Mouse (Mus musculus): ENCODE data around the gene Spred1. TPM values are rescaled to one million over a fixed set of nuclear protein-coding genes. Genes with fewer than 3 reads are reported as not detected.

The Spred1 gene
- polyA plus RNA-seq, 1 experiment from 2014 or later, result 15.3 TPM

DNA sequence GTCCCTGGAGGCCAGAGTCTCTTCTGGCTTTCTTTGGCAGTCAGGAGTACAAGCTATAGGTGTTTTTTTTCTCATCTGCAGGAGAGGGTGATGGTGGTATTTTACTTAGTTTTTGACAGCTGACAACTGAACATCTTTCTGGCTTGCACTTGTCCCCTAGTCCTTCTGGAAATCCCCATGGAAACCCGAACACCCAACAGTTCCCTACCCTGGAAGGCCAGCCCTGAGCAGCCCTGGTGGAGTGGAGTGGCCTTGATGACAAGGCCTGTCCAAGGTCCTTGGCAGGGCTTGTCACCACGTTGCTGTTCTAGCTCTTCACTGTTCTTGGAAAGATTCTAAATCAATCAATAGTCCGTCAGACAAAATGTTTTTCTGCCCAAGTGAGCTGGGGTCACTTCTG is 83.4 kb downstream of the Spred1 start:
- Histone ChIP-seq H3K9ac (ENCODE audit: low read length) (no peak overlapping the region), H3K4me1 (replicated peaks; ENCODE audit: control insufficient read depth, insufficient read depth, low read length) (peaks cover 9% of the 10 kb centered on the region; the same call in 1 of the 2 replicates), H3K4me3 (ENCODE audit: low read depth, low read length) (no peak overlapping the region), H3K9me3 (ENCODE audit: control insufficient read depth, low read length) (no peaks in the 10 kb centered on the region), H3K36me3 (ENCODE audit: control insufficient read depth, insufficient read depth, low read length) (no peaks in the 10 kb centered on the region), H3K27me3 (replicated peaks; ENCODE audit: control insufficient read depth, insufficient read depth, low read length) (no peaks in the 10 kb centered on the region), H3K4me2 (ENCODE audit: low read length) (no peak overlapping the region), H3K27ac (ENCODE audit: low read depth) (no peak overlapping the region)
- 65% methylated on average over 3 of the region's 3 CpGs for WGBS
- DNase-seq (ENCODE audit: low spot score), result no peak
- ATAC-seq (replicated peaks; ENCODE audit: low FRiP score, low TSS enrichment, low read depth), result no peak

DNA sequence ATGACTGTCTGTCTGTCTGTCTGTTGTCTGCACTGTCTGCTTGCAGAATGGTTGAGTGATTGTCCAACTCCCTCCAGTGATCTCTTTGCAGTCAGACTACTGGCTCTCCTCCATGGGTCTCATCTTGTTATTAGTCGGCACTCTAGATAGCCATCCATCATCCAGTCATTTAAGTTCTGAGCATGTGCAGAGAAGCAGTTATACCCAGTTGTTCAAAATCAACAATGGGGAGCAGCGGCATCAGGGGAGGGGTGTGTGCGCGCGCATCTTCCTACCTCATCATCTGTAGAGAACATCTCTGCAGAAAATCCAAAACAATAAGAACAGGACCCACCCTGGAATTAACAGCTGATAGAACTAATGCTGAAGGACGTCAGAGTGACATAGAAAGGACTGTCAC is 83.9 kb downstream of the Spred1 start:
- 89% methylated on average over 6 of the region's 6 CpGs for WGBS
- DNase-seq (ENCODE audit: low spot score) (no peak), ATAC-seq (replicated peaks; ENCODE audit: low FRiP score, low TSS enrichment, low read depth) (no peak)
- Histone ChIP-seq H3K4me3 (ENCODE audit: low read depth, low read length) (no peak overlapping the region), H3K4me1 (replicated peaks; ENCODE audit: control insufficient read depth, insufficient read depth, low read length) (peaks cover 4% of the 10 kb centered on the region), H3K9me3 (ENCODE audit: control insufficient read depth, low read length) (no peaks in the 10 kb centered on the region), H3K27ac (ENCODE audit: low read depth) (no peak overlapping the region), H3K9ac (ENCODE audit: low read length) (no peak overlapping the region), H3K27me3 (replicated peaks; ENCODE audit: control insufficient read depth, insufficient read depth, low read length) (no peaks in the 10 kb centered on the region), H3K4me2 (ENCODE audit: low read length) (no peak overlapping the region), H3K36me3 (ENCODE audit: control insufficient read depth, insufficient read depth, low read length) (no peaks in the 10 kb centered on the region)

DNA sequence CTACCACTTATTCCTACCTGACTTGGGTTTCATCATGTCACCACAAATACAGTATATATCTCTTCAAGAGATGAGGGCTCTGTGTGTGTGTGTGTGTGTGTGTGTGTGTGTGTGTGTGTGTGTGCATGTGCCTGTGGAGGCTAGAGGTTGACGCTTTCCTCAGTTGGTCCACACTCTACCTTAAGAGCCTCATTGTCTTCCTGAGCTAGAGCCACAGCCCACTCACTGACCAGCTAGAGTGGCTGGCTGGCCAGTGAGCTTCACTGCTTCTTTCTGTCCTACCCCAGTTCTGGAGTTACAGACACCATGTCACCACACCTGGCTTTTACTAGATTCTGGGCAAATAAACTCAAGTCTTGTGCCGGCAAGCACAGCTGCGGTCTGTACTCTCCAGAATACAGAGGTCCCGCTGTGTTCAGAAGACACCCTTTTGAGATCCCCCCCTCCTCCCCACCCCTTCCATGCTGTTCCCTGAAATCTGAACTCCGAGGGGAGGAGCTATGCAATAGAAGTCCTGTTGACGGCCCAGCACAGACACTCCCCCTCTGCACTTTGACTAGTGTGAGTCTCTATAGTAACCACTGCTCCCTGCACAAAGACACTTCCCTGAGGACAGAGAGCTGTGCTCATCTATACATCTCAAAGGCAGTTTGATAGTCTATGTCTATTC is 89.4 kb downstream of the Spred1 start:
- 6% methylated on average over 6 of the region's 6 CpGs for WGBS
- H3K36me3 ChIP-seq (ENCODE audit: control insufficient read depth, insufficient read depth, low read length), result no peaks in the 10 kb centered on the region
- peaks cover 4% of the 10 kb centered on the region; the same call in 1 of the 2 replicates for H3K4me1 ChIP-seq (replicated peaks; ENCODE audit: control insufficient read depth, insufficient read depth, low read length)
- no peaks in the 10 kb centered on the region for H3K9me3 ChIP-seq (ENCODE audit: control insufficient read depth, low read length)
- H3K4me2 ChIP-seq (ENCODE audit: low read length), result peak overlapping the region; percentile 42
- ATAC-seq (replicated peaks; ENCODE audit: low FRiP score, low TSS enrichment, low read depth), result peak; percentile 97
- DNase-seq (ENCODE audit: low spot score), result peak; percentile 74
- H3K9ac ChIP-seq (ENCODE audit: low read length), result no peak overlapping the region
- H3K4me3 ChIP-seq (ENCODE audit: low read depth, low read length), result no peak overlapping the region
- peak overlapping the region; percentile 54; the same call in 1 of the 2 replicates for H3K27ac ChIP-seq (ENCODE audit: low read depth)
- no peaks in the 10 kb centered on the region for H3K27me3 ChIP-seq (replicated peaks; ENCODE audit: control insufficient read depth, insufficient read depth, low read length)

DNA sequence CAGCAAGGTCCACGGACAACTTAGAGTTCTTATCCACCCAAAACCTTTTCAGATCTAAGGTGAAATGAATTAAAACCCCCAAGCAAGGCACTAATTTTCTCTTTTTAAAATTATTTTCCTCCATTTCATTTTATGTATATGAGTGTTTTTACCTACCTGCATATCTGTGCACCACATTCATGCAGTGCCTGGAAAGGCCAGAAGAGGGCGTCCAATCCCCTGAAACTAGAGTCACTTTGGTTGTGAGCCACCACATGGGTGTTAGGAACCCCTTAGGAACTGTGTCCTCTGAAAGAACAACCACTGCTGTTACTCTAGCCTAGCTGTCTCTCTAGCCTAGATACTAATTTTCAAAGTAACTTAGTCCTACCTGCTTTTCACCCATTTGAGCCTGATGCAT is 95.0 kb downstream of the Spred1 start:
- 60% methylated on average over 2 of the region's 2 CpGs for WGBS
- no peak overlapping the region for H3K9ac ChIP-seq (ENCODE audit: low read length)
- no peaks in the 10 kb centered on the region for H3K27me3 ChIP-seq (replicated peaks; ENCODE audit: control insufficient read depth, insufficient read depth, low read length)
- no peak overlapping the region for H3K4me3 ChIP-seq (ENCODE audit: low read depth, low read length)
- ATAC-seq (replicated peaks; ENCODE audit: low FRiP score, low TSS enrichment, low read depth) (no peak), DNase-seq (ENCODE audit: low spot score) (no peak)
- no peak overlapping the region for H3K4me2 ChIP-seq (ENCODE audit: low read length)
- no peaks in the 10 kb centered on the region for H3K36me3 ChIP-seq (ENCODE audit: control insufficient read depth, insufficient read depth, low read length)
- H3K4me1 ChIP-seq (replicated peaks; ENCODE audit: control insufficient read depth, insufficient read depth, low read length), result no peaks in the 10 kb centered on the region
- no peaks in the 10 kb centered on the region for H3K9me3 ChIP-seq (ENCODE audit: control insufficient read depth, low read length)
- H3K27ac ChIP-seq (ENCODE audit: low read depth), result no peak overlapping the region

DNA sequence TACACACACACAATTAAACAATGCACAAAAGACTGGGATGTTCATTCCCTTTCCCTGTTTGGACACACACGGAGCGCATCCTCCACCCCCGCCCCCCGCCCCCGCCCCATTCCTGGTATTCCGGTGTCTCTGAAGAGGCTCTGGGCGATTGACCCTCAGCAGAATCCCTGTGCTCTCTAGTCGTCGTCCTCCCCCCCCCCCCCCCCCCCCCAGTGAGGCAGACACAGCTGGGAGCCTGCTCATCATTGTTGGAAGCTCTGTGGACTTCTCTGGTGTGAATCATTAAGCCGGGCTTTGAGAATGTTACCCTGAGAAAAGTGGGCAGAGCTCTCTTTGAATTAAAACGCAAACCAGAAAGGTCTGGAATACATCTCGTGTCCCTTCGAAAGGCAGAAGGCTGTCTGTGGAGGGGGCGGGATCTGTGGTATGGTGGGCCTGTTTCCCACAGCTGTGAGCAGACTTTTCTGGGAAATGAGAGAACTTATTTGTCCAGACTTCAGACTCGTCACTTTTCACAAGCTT is 96.6 kb downstream of the Spred1 start:
- H3K36me3 ChIP-seq (ENCODE audit: control insufficient read depth, insufficient read depth, low read length), result no peaks in the 10 kb centered on the region
- no peaks in the 10 kb centered on the region for H3K27me3 ChIP-seq (replicated peaks; ENCODE audit: control insufficient read depth, insufficient read depth, low read length)
- peak overlapping the region; percentile 80 for H3K27ac ChIP-seq (ENCODE audit: low read depth)
- H3K4me2 ChIP-seq (ENCODE audit: low read length), result peak overlapping the region; percentile 26
- H3K4me3 ChIP-seq (ENCODE audit: low read depth, low read length), result no peak overlapping the region
- 7% methylated on average over 13 of the region's 15 CpGs for WGBS
- H3K9ac ChIP-seq (ENCODE audit: low read length), result no peak overlapping the region
- ATAC-seq (replicated peaks; ENCODE audit: low FRiP score, low TSS enrichment, low read depth) (peak; percentile 70), DNase-seq (ENCODE audit: low spot score) (peak; percentile 68)
- H3K4me1 ChIP-seq (replicated peaks; ENCODE audit: control insufficient read depth, insufficient read depth, low read length), result 0 out of 2 replicates have a peak, but pooled peaks cover 4% of the 10 kb centered on the region
- no peaks in the 10 kb centered on the region for H3K9me3 ChIP-seq (ENCODE audit: control insufficient read depth, low read length)

DNA sequence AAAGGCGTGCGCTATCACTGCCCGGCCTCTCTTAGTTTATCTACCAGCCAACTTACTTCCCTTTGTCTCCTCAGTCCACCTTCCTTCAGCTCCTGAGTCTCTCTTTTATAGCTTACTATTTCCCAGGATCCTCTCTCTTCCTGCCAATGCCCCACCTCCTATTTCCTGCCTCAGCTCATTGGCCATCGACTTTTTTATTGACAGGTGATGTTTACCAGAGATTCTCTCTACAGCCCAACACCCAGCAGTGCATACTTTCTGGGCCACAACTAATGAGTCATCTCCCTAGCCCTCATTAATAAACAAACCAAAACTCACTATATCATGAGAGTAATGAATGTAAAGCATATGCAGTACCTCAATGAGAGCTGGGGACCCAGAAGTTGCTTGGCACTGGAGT is 98.4 kb downstream of the Spred1 start:
- DNase-seq (ENCODE audit: low spot score), result no peak
- Histone ChIP-seq H3K4me1 (replicated peaks; ENCODE audit: control insufficient read depth, insufficient read depth, low read length) (0 out of 2 replicates have a peak, but pooled peaks cover 5% of the 10 kb centered on the region), H3K4me2 (ENCODE audit: low read length) (no peak overlapping the region), H3K9me3 (ENCODE audit: control insufficient read depth, low read length) (no peaks in the 10 kb centered on the region), H3K27me3 (replicated peaks; ENCODE audit: control insufficient read depth, insufficient read depth, low read length) (no peaks in the 10 kb centered on the region), H3K4me3 (ENCODE audit: low read depth, low read length) (no peak overlapping the region), H3K27ac (ENCODE audit: low read depth) (no peak overlapping the region), H3K9ac (ENCODE audit: low read length) (no peak overlapping the region), H3K36me3 (ENCODE audit: control insufficient read depth, insufficient read depth, low read length) (no peaks in the 10 kb centered on the region)
- 89% methylated on average over 4 of the region's 4 CpGs for WGBS
- no peak for ATAC-seq (replicated peaks; ENCODE audit: low FRiP score, low TSS enrichment, low read depth)

DNA sequence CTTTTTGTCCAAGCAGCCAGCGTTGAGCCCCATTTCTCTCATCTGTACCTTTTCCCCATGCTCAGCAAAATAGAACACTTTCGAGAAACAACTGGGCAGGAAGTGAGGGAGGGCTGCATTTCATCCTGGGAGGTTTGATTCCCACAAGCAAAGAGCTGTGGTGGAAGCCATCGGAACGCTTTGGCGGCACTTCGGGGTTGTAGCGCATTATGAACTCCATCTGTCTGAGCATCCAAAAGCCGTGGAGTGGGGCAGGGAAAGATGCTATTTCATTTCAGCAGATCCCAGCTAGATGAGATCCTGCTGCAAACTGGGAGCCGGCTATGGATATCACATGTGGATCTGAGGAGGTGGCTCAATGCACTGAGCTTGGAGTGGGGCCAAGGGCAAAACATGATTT is 101.5 kb downstream of the Spred1 start:
- H3K27me3 ChIP-seq (replicated peaks; ENCODE audit: control insufficient read depth, insufficient read depth, low read length), result no peaks in the 10 kb centered on the region
- no peaks in the 10 kb centered on the region for H3K9me3 ChIP-seq (ENCODE audit: control insufficient read depth, low read length)
- 64% methylated on average over 9 of the region's 9 CpGs for WGBS
- no peak overlapping the region; the same call in 1 of the 2 replicates for H3K27ac ChIP-seq (ENCODE audit: low read depth)
- no peak overlapping the region for H3K4me2 ChIP-seq (ENCODE audit: low read length)
- H3K9ac ChIP-seq (ENCODE audit: low read length), result no peak overlapping the region
- ATAC-seq (replicated peaks; ENCODE audit: low FRiP score, low TSS enrichment, low read depth) (no peak), DNase-seq (ENCODE audit: low spot score) (no peak)
- H3K4me1 ChIP-seq (replicated peaks; ENCODE audit: control insufficient read depth, insufficient read depth, low read length), result 0 out of 2 replicates have a peak, but pooled peaks cover 5% of the 10 kb centered on the region
- no peak overlapping the region for H3K4me3 ChIP-seq (ENCODE audit: low read depth, low read length)
- H3K36me3 ChIP-seq (ENCODE audit: control insufficient read depth, insufficient read depth, low read length), result no peaks in the 10 kb centered on the region

DNA sequence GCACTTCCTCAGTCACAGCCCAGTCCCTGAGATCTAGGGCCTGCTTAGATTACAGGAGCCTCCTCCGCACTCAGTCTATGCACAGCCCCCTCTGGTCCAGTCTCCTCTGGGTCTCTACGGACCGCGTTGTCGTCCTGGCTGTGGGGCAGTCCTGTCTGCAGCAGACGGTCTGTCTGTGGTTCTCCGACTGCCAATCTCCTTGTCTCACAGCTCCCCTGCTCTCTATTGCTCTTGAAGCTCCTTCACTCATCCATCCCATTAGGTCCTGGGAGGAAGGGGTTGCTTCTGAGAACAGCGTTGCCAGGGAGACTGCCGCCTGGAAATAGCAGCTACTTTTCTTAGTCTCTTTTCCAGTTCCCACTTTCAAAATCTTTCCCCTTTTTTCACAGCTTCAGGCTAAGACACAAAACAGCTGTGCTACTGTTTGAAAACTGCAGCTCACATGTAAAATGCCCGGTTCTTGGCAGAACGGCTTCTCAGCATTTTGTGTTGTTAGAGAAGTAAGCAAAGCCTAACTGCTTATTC is 107.5 kb downstream of the Spred1 start:
- WGBS, result 41% methylated on average over 11 of the region's 11 CpGs
- Histone ChIP-seq H3K27me3 (replicated peaks; ENCODE audit: control insufficient read depth, insufficient read depth, low read length) (no peaks in the 10 kb centered on the region), H3K9ac (ENCODE audit: low read length) (no peak overlapping the region), H3K4me2 (ENCODE audit: low read length) (no peak overlapping the region), H3K4me3 (ENCODE audit: low read depth, low read length) (no peak overlapping the region), H3K9me3 (ENCODE audit: control insufficient read depth, low read length) (no peaks in the 10 kb centered on the region), H3K4me1 (replicated peaks; ENCODE audit: control insufficient read depth, insufficient read depth, low read length) (no peaks in the 10 kb centered on the region), H3K36me3 (ENCODE audit: control insufficient read depth, insufficient read depth, low read length) (no peaks in the 10 kb centered on the region), H3K27ac (ENCODE audit: low read depth) (peak overlapping the region; percentile 43)
- DNase-seq (ENCODE audit: low spot score) (no peak), ATAC-seq (replicated peaks; ENCODE audit: low FRiP score, low TSS enrichment, low read depth) (no peak)

DNA sequence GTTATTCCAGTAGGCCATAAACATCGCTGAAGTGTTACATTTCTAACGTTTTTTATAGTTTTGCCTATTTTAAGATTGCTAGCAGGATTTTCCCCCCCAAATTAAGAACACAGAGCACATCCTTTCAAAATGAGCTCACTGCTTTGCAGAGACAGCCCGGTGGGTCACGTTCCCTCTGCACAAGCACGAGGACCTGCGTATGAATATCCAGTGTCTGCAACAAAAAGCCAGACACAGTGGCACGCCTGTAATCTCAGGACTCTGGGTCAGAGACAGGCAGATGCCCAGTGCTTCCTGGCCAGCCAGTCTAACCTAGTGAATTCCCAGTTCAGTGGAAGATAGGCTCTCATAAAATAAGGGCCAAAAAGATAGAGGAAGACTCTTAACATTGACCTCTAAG is 109.1 kb downstream of the Spred1 start:
- no peak overlapping the region for H3K4me3 ChIP-seq (ENCODE audit: low read depth, low read length)
- WGBS, result 78% methylated on average over 7 of the region's 7 CpGs
- DNase-seq (ENCODE audit: low spot score) (no peak), ATAC-seq (replicated peaks; ENCODE audit: low FRiP score, low TSS enrichment, low read depth) (no peak)
- H3K4me2 ChIP-seq (ENCODE audit: low read length), result no peak overlapping the region
- H3K27ac ChIP-seq (ENCODE audit: low read depth), result no peak overlapping the region
- H3K4me1 ChIP-seq (replicated peaks; ENCODE audit: control insufficient read depth, insufficient read depth, low read length), result no peaks in the 10 kb centered on the region
- no peaks in the 10 kb centered on the region for H3K36me3 ChIP-seq (ENCODE audit: control insufficient read depth, insufficient read depth, low read length)
- H3K9ac ChIP-seq (ENCODE audit: low read length), result no peak overlapping the region
- H3K27me3 ChIP-seq (replicated peaks; ENCODE audit: control insufficient read depth, insufficient read depth, low read length), result no peaks in the 10 kb centered on the region
- no peaks in the 10 kb centered on the region for H3K9me3 ChIP-seq (ENCODE audit: control insufficient read depth, low read length)

Data from intestine, embryonic 14.5 days (tissue).